Mouse (Mus musculus) right cerebral cortex, postnatal 4 days (tissue): Measurements from ENCODE around the gene Plekhg6.

Source experiments
- DNase-seq: peaks from one replicate; pipeline ENCODE4 v3.0.0-alpha.2; 2022

The Plekhg6 gene

GRCm38 (mm10) chr6:125321114-125321855, 59.3 kb downstream of the Plekhg6 start:
- DNase-seq: no peak

GRCm38 (mm10) chr6:125320323-125320722, 60.3 kb downstream of the Plekhg6 start, which contains the start of gene Scnn1a:
Gene Scnn1a (plus strand): TSS chr6:125320659.
- no peak for DNase-seq

- no peak for DNase-seq
These were observed 60.7 kb downstream of the Plekhg6 start for GRCm38 (mm10) chr6:125319919-125320296.

- no peak for DNase-seq
These were observed 61.3 kb downstream of the Plekhg6 start for GRCm38 (mm10) chr6:125318981-125319918.

GRCm38 (mm10) chr6:125317077-125317476, 63.5 kb downstream of the Plekhg6 start:
- no peak for DNase-seq

GRCm38 (mm10) chr6:125314746-125315145, 65.8 kb downstream of the Plekhg6 start:
- no peak for DNase-seq

- no peak for DNase-seq
These were observed 66.4 kb downstream of the Plekhg6 start for GRCm38 (mm10) chr6:125314231-125314563.

GRCm38 (mm10) chr6:125313546-125314230, 66.9 kb downstream of the Plekhg6 start, which contains the start of gene Ltbr:
Gene Ltbr (minus strand): TSS chr6:125313885.
- DNase-seq: peak; percentile 56
